Mouse (Mus musculus) liver, embryonic 14.5 days (tissue): ENCODE data around the gene Cnp.

ENCODE experiments used
- CTCF ChIP-seq: IDR thresholded peaks from 2 replicates; pipeline ENCODE4 v1.5.1; 2016; ENCODE audit warnings: antibody characterized with exemption, low read depth, control low read depth
- EP300 ChIP-seq: IDR thresholded peaks from 2 replicates; pipeline ENCODE4 v1.6.1; 2016; ENCODE audit warnings: antibody characterized with exemption, low read depth

DNA sequence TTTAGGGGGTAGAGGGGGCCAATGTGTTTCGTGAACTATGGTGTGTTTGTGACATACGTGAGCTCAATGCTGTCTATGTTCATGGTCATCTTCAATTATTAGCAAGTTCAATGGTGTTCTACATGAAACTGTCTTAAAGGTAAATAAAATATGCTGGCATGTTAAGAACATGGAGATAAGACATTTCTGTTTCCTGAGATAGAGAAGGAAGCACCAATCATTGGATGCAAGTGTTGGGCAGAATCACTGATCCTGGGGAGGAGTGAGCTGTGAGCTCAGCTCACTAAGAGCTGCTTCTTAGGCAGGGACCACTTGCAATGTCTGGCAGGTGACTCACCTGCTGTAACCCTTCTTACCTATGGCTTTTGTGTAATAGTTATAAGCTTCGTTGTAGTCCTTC is 26.7 kb downstream of the Cnp start:
- TF ChIP-seq CTCF = no peak
- no peak for TF ChIP-seq EP300
